Mouse (Mus musculus) kidney, embryonic 15.5 days (tissue): Measurements from ENCODE around the gene Lrrc61. TPM values are rescaled to one million over a fixed set of nuclear protein-coding genes. Genes with fewer than 3 reads are reported as not detected.
A peak's percentile ranks its signal among the peaks of the same experiment; 100 is the strongest.

Source experiments
- ATAC-seq: fragments of 200-750 bp; cut with Nextera tagmentation; replicated peaks from 2 replicates; pipeline ENCODE4 v1.8.0; 2017; ENCODE audit warnings: moderate TSS enrichment; ENCODE audit not compliant: low FRiP score
- H3K27ac ChIP-seq: fragments of 300-500 bp; sonication (generic); 2 replicates; pipeline ENCODE4 v1.5.1; 2015; ENCODE audit warnings: mild to moderate bottlenecking, inconsistent platforms
- H3K27me3 ChIP-seq: fragments of 300-500 bp; sonication (generic); 2 replicates; pipeline ENCODE4 v1.6.1; 2015; ENCODE audit warnings: inconsistent platforms
- H3K36me3 ChIP-seq: fragments of 300-500 bp; sonication (generic); 2 replicates; pipeline ENCODE4 v1.6.1; 2015; ENCODE audit warnings: inconsistent platforms
- H3K4me1 ChIP-seq: fragments of 300-500 bp; sonication (generic); 2 replicates; pipeline ENCODE4 v1.6.1; 2015; ENCODE audit warnings: inconsistent platforms
- H3K4me2 ChIP-seq: fragments of 300-500 bp; sonication (generic); 2 replicates; pipeline ENCODE4 v1.6.1; 2015; ENCODE audit warnings: moderate library complexity, mild to moderate bottlenecking, inconsistent platforms
- H3K4me3 ChIP-seq: fragments of 300-500 bp; sonication (generic); replicated peaks from 2 replicates; pipeline ENCODE4 v1.5.1; 2015; ENCODE audit warnings: mild to moderate bottlenecking, inconsistent platforms
- H3K9ac ChIP-seq: fragments of 300-500 bp; sonication (generic); 2 replicates; pipeline ENCODE4 v1.6.1; 2015; ENCODE audit warnings: mild to moderate bottlenecking, inconsistent platforms
- H3K9me3 ChIP-seq: fragments of 300-500 bp; sonication (generic); replicated peaks from 2 replicates; pipeline ENCODE4 v1.6.1; 2016; ENCODE audit warnings: inconsistent platforms
- WGBS: fragments of 180-500 bp; shearing (Covaris S2); methylation state at CpG from one replicate; pipeline ENCODE4 v1.1.7; 2015; ENCODE audit warnings: mixed read lengths; 5-methylcytosine and 5-hydroxymethylcytosine counted together
- polyA plus RNA-seq: library from polyadenylated mRNA; unstranded; fragments of >200 nt; fragmentation: Nextera tagmentation; extraction: Ambion mirVana; gene quantifications from 2 replicates; pipeline ENCODE4 v1.2.1, GENCODE M21; 2015

Lrrc61 gene
- polyA plus RNA-seq, 1 experiment from 2014 or later = 16.4 TPM

DNA sequence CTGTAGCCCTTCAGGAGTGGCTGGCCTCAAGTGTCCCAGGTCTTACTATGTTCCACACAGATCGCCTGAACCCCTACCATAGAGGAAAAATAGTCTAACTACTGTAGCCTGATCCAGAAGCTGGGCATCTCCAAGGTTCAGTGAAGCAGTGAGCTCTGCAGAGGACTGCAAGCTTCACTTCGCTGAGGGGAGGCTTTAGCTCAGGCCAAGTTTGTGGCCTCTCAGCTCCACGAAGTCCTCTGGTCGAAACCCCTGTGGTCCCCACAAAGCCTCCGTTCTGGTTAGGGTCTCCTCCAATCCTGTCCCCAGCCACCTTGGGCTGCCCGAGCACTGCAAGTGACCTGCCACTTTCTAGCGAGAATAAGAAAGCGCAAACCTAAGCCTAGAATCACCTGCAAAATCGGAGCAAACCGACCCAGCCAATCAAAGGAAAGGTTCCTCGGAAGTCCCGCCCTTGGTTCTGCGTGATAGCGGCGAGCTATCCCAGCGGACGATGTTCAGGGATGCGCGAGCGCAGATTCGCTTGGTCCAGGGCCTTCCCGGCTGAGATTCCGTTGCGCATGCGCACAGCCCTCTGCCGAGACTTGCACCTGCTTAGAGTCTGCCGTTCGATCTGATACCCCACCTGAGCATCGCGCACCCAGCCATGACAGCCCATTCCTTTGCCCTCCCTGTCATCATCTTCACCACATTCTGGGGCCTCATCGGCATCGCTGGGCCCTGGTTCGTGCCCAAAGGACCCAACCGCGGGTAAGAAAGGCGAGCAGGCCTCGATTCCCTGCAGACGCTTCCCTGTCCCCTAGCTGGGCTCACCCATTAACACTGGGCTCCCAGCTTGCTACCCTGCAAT, 17.3 kb upstream of the Lrrc61 start, which contains the start of gene Atp6v0e2:
Gene Atp6v0e2 (plus strand): TSS at position 511 of the 850 bp plus-strand sequence.
- Histone ChIP-seq H3K27me3 (no peaks in the 10 kb centered on the region), H3K4me3 (peak within 1 kb of the TSS; percentile 48), H3K4me1 (peaks cover 33% of the 10 kb centered on the region), H3K27ac (0 out of 2 replicates have a peak within 1 kb of the TSS, but pooled peaks have one; percentile 54), H3K36me3 (peaks cover 9% of the 10 kb centered on the region), H3K9ac (peak within 1 kb of the TSS; percentile 50), H3K9me3 (no peaks in the 10 kb centered on the region), H3K4me2 (peak within 1 kb of the TSS; percentile 82)
- peak; percentile 89 for ATAC-seq
- 4% methylated on average over 38 of the region's 38 CpGs for WGBS

DNA sequence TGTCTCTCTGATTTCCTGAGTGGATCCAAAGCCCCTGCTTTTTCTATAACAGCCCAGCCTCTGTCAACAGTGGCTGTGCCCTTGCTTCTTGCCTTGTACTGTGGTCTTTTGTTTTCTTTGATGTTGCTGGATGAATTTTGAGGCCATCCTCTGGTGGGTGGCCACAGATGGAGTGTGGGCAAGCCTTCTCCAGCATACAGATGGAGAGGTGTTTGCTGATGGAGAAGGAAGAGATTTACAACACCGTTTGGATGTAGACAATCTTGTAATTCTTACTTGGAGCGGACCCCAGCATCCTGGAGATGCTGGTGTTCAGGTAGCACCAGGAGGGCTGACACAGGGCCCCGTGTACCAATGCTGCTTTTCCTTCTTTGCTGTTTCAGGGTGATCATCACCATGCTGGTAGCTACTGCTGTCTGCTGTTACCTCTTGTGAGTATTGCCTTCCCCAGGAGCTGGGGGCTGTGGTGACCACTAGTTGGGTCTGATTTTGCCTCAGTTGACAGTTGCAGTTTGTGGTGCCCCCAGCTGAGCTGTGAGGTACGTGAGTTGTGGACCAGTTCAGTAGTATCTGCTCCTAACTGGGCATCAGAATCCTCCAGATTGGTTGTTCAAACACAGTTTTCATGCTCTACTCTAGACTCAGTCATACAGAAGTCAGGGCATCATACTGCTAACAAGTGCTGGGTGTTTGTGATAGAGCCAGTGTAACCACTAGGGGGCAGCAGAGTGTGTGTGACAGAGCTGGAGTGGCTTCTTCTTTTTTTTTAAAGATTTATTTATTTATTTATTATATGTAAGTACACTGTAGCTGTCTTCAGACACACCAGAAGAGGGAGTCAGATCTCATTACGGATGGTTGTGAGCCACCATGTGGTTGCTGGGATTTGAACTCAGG, 15.5 kb upstream of the Lrrc61 start:
- no peak overlapping the region for H3K27ac ChIP-seq

DNA sequence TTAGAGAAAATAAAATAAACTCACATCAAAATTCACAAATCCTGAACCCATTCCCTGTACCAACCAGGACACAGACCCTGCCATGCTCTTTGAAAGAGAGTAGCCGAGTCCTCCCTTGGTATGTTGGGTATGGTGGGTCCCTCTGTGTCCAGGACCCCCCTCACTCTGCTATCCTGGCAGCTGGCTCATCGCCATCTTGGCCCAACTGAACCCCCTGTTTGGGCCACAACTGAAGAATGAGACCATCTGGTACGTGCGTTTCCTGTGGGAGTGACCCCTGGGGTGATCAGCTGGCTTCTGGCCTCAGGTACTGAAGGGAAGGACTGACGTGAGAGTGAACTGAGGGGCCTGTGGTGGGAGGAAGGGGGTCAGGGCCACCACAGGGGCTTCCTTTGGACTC, 14.7 kb upstream of the Lrrc61 start:
- ATAC-seq = no peak
- peaks cover 35% of the 10 kb centered on the region for H3K4me1 ChIP-seq
- no peak overlapping the region for H3K4me3 ChIP-seq
- H3K9me3 ChIP-seq = no peaks in the 10 kb centered on the region
- no peaks in the 10 kb centered on the region for H3K27me3 ChIP-seq
- 58% methylated on average over 5 of the region's 5 CpGs for WGBS
- no peaks in the 10 kb centered on the region for H3K36me3 ChIP-seq
- H3K27ac ChIP-seq = no peak overlapping the region
- no peak overlapping the region for H3K4me2 ChIP-seq
- no peak overlapping the region for H3K9ac ChIP-seq

More for the DNA sequence above, 15.5 kb upstream of the Lrrc61 start:
- Histone ChIP-seq H3K9me3 (no peaks in the 10 kb centered on the region), H3K4me1 (peaks cover 35% of the 10 kb centered on the region), H3K36me3 (no peaks in the 10 kb centered on the region), H3K27me3 (no peaks in the 10 kb centered on the region), H3K4me2 (no peak overlapping the region), H3K9ac (no peak overlapping the region), H3K4me3 (no peak overlapping the region)
- WGBS = 76% methylated on average over 5 of the region's 5 CpGs
- ATAC-seq = no peak

DNA sequence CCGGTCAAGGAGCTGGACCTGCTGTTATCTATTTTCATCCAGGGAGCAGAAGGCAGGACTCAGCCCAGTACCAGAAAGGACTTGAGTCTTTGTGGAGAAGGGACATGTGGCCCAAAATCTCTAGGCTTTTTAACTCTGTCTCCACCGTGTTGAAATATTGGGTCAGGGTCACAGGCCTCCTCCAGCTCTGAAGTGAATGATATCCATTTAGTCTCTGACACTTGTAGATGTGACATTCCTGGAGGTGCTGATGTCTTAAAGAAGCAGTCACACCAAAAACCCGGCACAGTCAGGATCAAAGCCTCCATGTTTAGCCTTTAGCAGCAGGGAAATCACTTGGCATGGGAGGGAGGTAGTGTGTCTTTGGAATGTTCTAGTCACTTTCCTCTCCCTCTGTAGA, 13.9 kb upstream of the Lrrc61 start:
- Histone ChIP-seq H3K9me3 (no peaks in the 10 kb centered on the region), H3K27ac (no peak overlapping the region), H3K9ac (no peak overlapping the region), H3K4me1 (peaks cover 35% of the 10 kb centered on the region), H3K36me3 (no peaks in the 10 kb centered on the region), H3K4me3 (no peak overlapping the region), H3K4me2 (no peak overlapping the region), H3K27me3 (no peaks in the 10 kb centered on the region)
- ATAC-seq = no peak
- WGBS = 36% methylated on average over 3 of the region's 3 CpGs

DNA sequence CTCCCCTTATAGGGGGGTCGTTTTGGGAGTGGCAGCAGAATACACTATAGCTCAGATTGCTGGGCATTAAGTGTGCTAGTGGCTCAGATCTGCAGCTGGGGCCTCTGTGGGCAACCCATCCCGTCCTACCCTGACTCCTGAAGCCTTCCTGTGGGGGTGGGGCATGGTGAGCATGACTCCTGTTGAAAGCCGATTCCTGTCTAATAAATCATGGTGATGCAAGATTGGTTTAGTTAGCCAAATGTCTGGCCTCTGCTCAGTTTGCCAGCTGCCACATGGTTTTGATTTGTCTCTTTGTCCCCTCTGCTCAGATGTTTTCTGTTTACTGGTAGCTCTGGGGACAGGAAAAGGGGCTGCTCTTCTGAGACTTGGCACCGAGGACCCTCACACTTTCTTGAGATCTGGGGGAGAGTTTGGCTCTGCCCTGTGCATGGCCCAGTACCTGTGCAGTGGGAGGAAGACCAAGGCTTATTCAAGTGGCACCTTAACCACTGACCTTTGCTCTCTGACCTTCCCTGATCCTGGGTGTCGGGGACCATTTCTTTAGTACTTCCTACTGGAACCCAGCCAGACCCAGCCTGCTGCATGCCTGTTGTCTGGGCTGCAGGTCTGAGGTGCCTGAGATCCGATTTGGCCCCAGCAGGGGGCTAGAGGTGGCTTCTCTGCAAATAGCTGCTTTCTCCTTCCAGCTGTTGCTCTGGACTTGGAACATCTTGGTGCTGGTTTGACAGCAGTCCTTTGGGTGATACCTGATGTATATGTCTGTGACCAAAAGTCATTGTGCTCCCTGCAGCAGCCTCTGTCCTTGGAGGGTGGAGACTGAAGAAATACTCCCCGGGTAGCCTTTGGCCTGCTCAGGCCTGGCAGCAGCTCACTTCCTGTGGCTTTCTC, 12.8 kb upstream of the Lrrc61 start:
- no peaks in the 10 kb centered on the region for H3K9me3 ChIP-seq
- no peak for ATAC-seq
- H3K27ac ChIP-seq = no peak overlapping the region
- no peak overlapping the region for H3K4me3 ChIP-seq
- no peak overlapping the region for H3K9ac ChIP-seq
- H3K27me3 ChIP-seq = no peaks in the 10 kb centered on the region
- WGBS = 13% methylated on average over 7 of the region's 7 CpGs
- H3K4me1 ChIP-seq = peaks cover 33% of the 10 kb centered on the region
- H3K4me2 ChIP-seq = no peak overlapping the region
- H3K36me3 ChIP-seq = no peaks in the 10 kb centered on the region

DNA sequence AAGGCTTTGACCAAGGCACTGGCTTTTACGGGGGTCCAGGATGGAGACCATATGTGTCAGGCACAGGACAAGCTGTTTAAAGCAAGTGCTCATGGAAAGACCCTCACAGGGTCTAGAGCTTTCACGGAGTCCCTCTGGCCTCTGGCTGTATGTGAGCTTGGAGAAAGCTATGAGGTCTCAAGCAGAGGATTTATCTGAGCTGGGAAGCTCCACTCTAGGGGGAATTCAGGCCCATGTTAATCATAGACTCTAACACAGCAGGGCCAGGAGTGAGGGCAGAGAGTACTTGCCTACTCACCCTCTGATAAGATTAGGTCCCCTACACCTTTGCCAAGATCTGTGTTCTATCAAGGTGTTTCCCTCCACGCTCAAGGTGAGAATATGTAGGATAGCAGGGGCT, 12.0 kb upstream of the Lrrc61 start:
- no peak for ATAC-seq
- Histone ChIP-seq H3K27ac (no peak overlapping the region), H3K9ac (no peak overlapping the region), H3K36me3 (no peaks in the 10 kb centered on the region), H3K4me3 (no peak overlapping the region), H3K27me3 (no peaks in the 10 kb centered on the region), H3K4me1 (peaks cover 25% of the 10 kb centered on the region), H3K9me3 (no peaks in the 10 kb centered on the region), H3K4me2 (no peak overlapping the region)
- WGBS = 85% methylated on average over 3 of the region's 3 CpGs

DNA sequence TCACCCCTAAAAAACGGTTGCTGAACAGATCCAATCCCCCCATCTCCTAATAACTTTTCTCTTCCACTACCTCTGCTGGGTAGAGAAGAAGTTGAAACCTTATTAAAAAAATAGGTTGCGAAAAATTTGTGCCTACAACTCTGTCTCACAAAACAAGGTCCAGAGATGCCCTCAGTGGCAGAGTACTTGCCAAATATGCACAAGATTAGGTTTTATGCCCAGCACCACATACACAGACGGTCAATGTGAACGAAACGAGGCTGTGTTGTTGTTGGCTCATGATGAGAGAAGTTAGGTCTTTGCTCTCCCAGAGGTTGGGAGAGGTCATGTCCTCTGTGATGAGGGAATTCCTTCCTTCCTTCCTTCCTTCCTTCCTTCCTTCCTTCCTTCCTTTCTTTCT, 9.3 kb upstream of the Lrrc61 start:
- H3K4me3 ChIP-seq = no peak overlapping the region
- no peaks in the 10 kb centered on the region for H3K27me3 ChIP-seq
- no peak overlapping the region for H3K27ac ChIP-seq
- H3K4me1 ChIP-seq = peaks cover 15% of the 10 kb centered on the region
- H3K36me3 ChIP-seq = no peaks in the 10 kb centered on the region
- no peaks in the 10 kb centered on the region for H3K9me3 ChIP-seq
- no peak overlapping the region for H3K4me2 ChIP-seq
- no peak overlapping the region for H3K9ac ChIP-seq
- 63% methylated on average over 5 of the region's 5 CpGs for WGBS
- no peak for ATAC-seq

DNA sequence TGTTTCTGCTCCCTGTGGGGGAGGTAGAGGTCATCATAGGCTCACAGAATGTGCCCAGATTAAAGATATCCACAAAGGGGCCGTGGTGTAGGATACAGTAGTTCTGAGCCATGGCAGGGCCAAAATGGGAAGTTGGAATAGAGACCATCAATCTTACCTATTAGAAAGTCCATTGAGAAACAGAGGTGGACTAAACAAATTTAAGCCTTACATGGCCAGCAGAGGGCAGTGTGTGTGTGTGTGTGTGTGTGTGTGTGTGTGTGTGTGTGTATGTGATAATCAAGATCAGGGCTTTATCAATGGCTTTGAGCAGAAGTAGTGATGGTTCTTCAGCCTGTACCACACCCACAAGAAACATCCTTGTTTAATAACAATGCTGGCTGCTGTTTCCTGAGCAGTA, 8.3 kb upstream of the Lrrc61 start:
- H3K4me1 ChIP-seq = peaks cover 13% of the 10 kb centered on the region
- no peaks in the 10 kb centered on the region for H3K9me3 ChIP-seq
- H3K27me3 ChIP-seq = no peaks in the 10 kb centered on the region
- H3K4me2 ChIP-seq = no peak overlapping the region
- no peak overlapping the region for H3K27ac ChIP-seq
- H3K36me3 ChIP-seq = no peaks in the 10 kb centered on the region
- no peak overlapping the region for H3K4me3 ChIP-seq
- ATAC-seq = no peak
- WGBS = 54% methylated on average over 1 of the region's 1 CpGs
- H3K9ac ChIP-seq = no peak overlapping the region

DNA sequence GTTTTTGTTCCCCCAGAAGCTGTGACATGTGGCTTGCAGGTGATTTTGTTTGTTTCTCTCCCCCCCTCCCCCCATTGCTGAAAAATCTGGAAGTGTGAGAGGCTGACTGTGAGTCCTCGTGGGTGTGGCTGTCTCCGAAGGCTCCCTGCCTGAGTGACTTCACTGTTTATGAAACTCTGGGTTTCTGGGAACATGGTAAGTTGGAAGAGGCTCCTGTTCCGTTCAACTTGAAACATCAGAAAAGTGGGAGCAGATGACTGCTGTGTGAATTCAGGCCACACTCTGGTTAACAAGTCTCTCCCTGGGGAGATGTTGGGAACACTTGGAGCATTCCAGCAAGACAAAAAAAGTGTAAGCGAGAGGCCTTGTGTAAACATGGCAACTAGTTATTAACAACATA, 7.7 kb upstream of the Lrrc61 start:
- Histone ChIP-seq H3K27ac (no peak overlapping the region), H3K4me1 (peaks cover 7% of the 10 kb centered on the region), H3K9me3 (no peaks in the 10 kb centered on the region), H3K4me2 (no peak overlapping the region), H3K36me3 (no peaks in the 10 kb centered on the region), H3K9ac (no peak overlapping the region), H3K4me3 (no peak overlapping the region), H3K27me3 (no peaks in the 10 kb centered on the region)
- 50% methylated on average over 4 of the region's 4 CpGs for WGBS
- ATAC-seq = no peak

DNA sequence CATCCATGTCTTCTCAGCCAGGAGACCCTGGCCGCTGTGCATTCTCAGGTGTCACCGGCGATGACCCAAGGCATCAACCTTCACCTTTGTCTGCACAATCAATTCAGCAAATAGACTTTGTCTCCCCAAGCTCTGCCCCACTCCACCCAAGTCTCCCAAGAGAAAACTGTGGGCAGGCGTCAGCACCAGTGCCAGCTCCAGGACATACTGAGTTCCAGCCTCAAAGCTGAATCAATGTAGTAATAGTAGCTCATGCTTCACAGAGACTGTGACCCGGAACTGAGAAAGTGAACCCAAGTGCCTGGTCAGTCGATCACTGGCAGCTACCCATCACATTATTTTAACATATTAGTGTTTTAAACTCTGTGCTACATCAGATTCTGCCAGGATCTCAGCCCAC, 6.3 kb upstream of the Lrrc61 start:
- Histone ChIP-seq H3K36me3 (no peaks in the 10 kb centered on the region), H3K9ac (no peak overlapping the region), H3K4me1 (no peaks in the 10 kb centered on the region), H3K9me3 (no peaks in the 10 kb centered on the region), H3K4me3 (no peak overlapping the region), H3K4me2 (no peak overlapping the region), H3K27me3 (no peaks in the 10 kb centered on the region), H3K27ac (no peak overlapping the region)
- ATAC-seq = no peak
- 76% methylated on average over 6 of the region's 6 CpGs for WGBS

DNA sequence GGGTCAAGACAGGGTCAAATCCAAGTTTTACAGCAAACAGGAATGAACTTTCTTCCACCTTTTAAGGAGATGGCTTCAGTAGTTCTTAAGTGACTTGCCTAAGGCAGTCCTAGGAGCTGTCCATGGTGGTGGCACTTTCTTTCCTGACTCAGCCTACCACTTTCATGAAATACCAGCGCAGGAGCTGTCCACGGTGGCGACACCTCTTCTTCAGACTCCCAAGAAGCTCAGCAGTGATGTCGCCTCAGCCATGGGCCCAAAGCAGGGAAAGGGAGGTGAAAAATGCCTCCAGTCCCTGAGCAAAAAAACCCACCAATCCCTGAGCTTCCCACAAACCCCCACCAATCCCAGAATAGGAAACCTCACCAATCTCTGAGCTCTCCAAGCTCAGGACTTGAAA, 1.7 kb upstream of the Lrrc61 start:
- H3K27ac ChIP-seq = no peak overlapping the region
- H3K4me3 ChIP-seq = no peak overlapping the region
- no peak overlapping the region for H3K4me2 ChIP-seq
- WGBS = 66% methylated on average over 4 of the region's 4 CpGs
- ATAC-seq = no peak
- H3K27me3 ChIP-seq = no peaks in the 10 kb centered on the region
- H3K9me3 ChIP-seq = no peaks in the 10 kb centered on the region
- H3K9ac ChIP-seq = no peak overlapping the region
- no peaks in the 10 kb centered on the region for H3K36me3 ChIP-seq
- H3K4me1 ChIP-seq = peaks cover 15% of the 10 kb centered on the region
